Mouse (Mus musculus) megakaryocyte progenitor cell, adult 5-6 weeks (primary cell): ENCODE data around the gene Tmem263. TPM values are rescaled to one million over a fixed set of nuclear protein-coding genes. Genes with fewer than 3 reads are reported as not detected.

ENCODE experiments used
- total RNA-seq, 2 experiments: library from RNA; stranded (forward) in 1 of 2; stranded (reverse) in 1 of 2; fragments of 157-497, 149-512 nt in 1 of 2; fragments of 200-1000 nt in 1 of 2; gene quantifications; 2 replicates each; pipeline versions ENCODE4 v1.2.3 to v1.2.4; 2015 to 2017

The Tmem263 gene
- total RNA-seq, 2 experiments from 2014 or later, result 22.3 to 23.9 TPM

Other genes starting within 250 kb of the Tmem263 start
- 13.9 and 15.3 TPM in 2 replicates for gene Ric8b, start 185.0 kb upstream of the Tmem263 start, total RNA-seq (2015)
- gene Ric8b, start 185.0 kb upstream of the Tmem263 start, total RNA-seq (2017), result 13.3 and 15.1 TPM in 2 replicates
- 0.10 and 0.29 TPM in 2 replicates for gene Fhl4, start 132 bp upstream of the Tmem263 start, total RNA-seq (2015)
- 1.4 TPM in 1 of 2 replicates, not detected in the other for gene Fhl4, start 132 bp upstream of the Tmem263 start, total RNA-seq (2017)
- 2.8 and 3.5 TPM in 2 replicates for gene Mterf2, start 25.4 kb downstream of the Tmem263 start, total RNA-seq (2015)
- 4.7 and 6.5 TPM in 2 replicates for gene Mterf2, start 25.4 kb downstream of the Tmem263 start, total RNA-seq (2017)
- gene Cry1, start 82.4 kb downstream of the Tmem263 start, total RNA-seq (2015), result 19.3 and 23.8 TPM in 2 replicates
- gene Cry1, start 82.4 kb downstream of the Tmem263 start, total RNA-seq (2017), result 21.5 and 26.7 TPM in 2 replicates